Mouse (Mus musculus): ENCODE measurements around the gene Rpl7l1. TPM values are rescaled to one million over a fixed set of nuclear protein-coding genes. Genes with fewer than 3 reads are reported as not detected.

Gene Rpl7l1
- total and polyA plus RNA-seq, 2 experiments from 2014 or later: 39.8 to 72.1 TPM

DNA sequence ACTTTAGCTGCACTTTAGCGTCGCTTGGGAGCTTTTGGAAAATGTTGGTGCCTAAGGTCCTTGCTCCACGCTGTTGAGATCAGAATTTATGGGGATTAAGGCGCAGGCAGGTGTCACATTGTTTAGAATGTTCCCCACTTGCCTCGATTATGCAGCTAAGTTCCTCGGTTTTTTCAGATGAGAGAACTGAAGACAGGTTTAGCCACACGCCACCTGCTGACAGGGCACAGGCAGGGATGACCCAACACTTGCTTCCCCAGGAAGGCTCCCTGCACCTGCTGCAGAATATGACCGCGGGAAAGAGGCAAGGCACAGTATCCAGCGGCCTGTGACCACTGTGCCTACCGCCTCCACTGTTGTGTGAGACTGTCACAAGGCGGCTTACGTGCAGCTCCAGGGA is 33.8 kb upstream of the Rpl7l1 start:
- Histone ChIP-seq H3K4me1 (ENCODE audit: insufficient read depth, low read length) (no peaks in the 10 kb centered on the region), H3K4me2 (ENCODE audit: low read depth, low read length) (no peak overlapping the region), H3K36me3 (ENCODE audit: insufficient read depth, low read length) (peaks cover 35% of the 10 kb centered on the region), H3K9ac (replicated peaks; ENCODE audit: low read length) (no peak overlapping the region), H3K4me3 (ENCODE audit: low read length) (no peak overlapping the region), H3K27ac (no peak overlapping the region), H3K9me3 (ENCODE audit: low read length) (no peaks in the 10 kb centered on the region), H3K27me3 (ENCODE audit: insufficient read depth, low read length) (no peaks in the 10 kb centered on the region)
- WGBS: 78% methylated on average over 13 of the region's 13 CpGs
- DNase-seq (ENCODE audit: low spot score) (no peak), ATAC-seq (no peak)
- no peak for TF ChIP-seq CTCF (IDR thresholded peaks at IDR 0.05; ENCODE audit: low read depth)

DNA sequence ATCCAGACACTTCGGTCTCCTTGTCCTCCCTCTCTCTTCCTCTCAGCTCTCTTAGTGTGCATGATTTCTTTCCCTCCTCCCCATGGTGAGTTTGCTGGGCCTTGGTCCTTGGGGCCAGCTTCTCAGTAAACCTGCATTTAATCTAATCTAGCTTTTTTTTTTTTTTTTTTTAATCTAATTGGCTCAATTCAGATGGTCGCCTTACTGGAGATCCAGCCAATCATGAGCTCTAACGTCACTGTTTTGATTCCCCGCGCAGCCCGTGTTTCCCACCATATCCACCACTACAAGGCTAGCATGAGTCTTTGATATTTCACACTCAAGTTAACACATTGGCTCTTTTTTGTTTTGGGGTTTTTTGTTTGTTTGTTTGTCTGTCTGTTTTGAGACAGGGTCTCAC is 32.0 kb upstream of the Rpl7l1 start:
- no peaks in the 10 kb centered on the region for H3K27me3 ChIP-seq (ENCODE audit: insufficient read depth, low read length)
- WGBS: 90% methylated on average over 6 of the region's 6 CpGs

GRCm38 (mm10) chr17:46813637-46814036 is 31.2 kb upstream of the Rpl7l1 start:
- no peak overlapping the region for H3K27ac ChIP-seq
- peaks cover 37% of the 10 kb centered on the region for H3K36me3 ChIP-seq (ENCODE audit: insufficient read depth, low read length)
- no peaks in the 10 kb centered on the region for H3K9me3 ChIP-seq (ENCODE audit: low read length)
- WGBS: 88% methylated on average over 8 of the region's 8 CpGs
- no peaks in the 10 kb centered on the region for H3K4me1 ChIP-seq (ENCODE audit: insufficient read depth, low read length)
- H3K9ac ChIP-seq (replicated peaks; ENCODE audit: low read length): no peak overlapping the region
- H3K4me3 ChIP-seq (ENCODE audit: low read length): no peak overlapping the region
- DNase-seq (ENCODE audit: low spot score) (no peak), ATAC-seq (no peak)
- no peak overlapping the region for H3K4me2 ChIP-seq (ENCODE audit: low read depth, low read length)
- TF ChIP-seq CTCF (IDR thresholded peaks at IDR 0.05; ENCODE audit: low read depth): no peak
- no peaks in the 10 kb centered on the region for H3K27me3 ChIP-seq (ENCODE audit: insufficient read depth, low read length)

More for the DNA sequence above, 32.0 kb upstream of the Rpl7l1 start:
- ATAC-seq (no peak), DNase-seq (ENCODE audit: low spot score) (no peak)
- Histone ChIP-seq H3K4me1 (ENCODE audit: insufficient read depth, low read length) (no peaks in the 10 kb centered on the region), H3K4me3 (ENCODE audit: low read length) (no peak overlapping the region), H3K36me3 (ENCODE audit: insufficient read depth, low read length) (peaks cover 37% of the 10 kb centered on the region), H3K9ac (replicated peaks; ENCODE audit: low read length) (no peak overlapping the region), H3K9me3 (ENCODE audit: low read length) (no peaks in the 10 kb centered on the region), H3K4me2 (ENCODE audit: low read depth, low read length) (no peak overlapping the region), H3K27ac (no peak overlapping the region)
- TF ChIP-seq CTCF (IDR thresholded peaks at IDR 0.05; ENCODE audit: low read depth): no peak

- H3K27ac ChIP-seq: no peak overlapping the region
- H3K4me1 ChIP-seq (ENCODE audit: insufficient read depth, low read length): no peaks in the 10 kb centered on the region
- H3K4me3 ChIP-seq (ENCODE audit: low read length): no peak overlapping the region
- H3K9ac ChIP-seq (replicated peaks; ENCODE audit: low read length): no peak overlapping the region
- H3K36me3 ChIP-seq (ENCODE audit: insufficient read depth, low read length): peaks cover 47% of the 10 kb centered on the region
- no peaks in the 10 kb centered on the region for H3K9me3 ChIP-seq (ENCODE audit: low read length)
- ATAC-seq: no peak
- DNase-seq (ENCODE audit: low spot score): no peak
- no peaks in the 10 kb centered on the region for H3K27me3 ChIP-seq (ENCODE audit: insufficient read depth, low read length)
- WGBS: 96% methylated on average over 1 of the region's 1 CpGs
- TF ChIP-seq CTCF (IDR thresholded peaks at IDR 0.05; ENCODE audit: low read depth): no peak
- H3K4me2 ChIP-seq (ENCODE audit: low read depth, low read length): no peak overlapping the region
These were observed 30.0 kb upstream of the Rpl7l1 start for GRCm38 (mm10) chr17:46812442-46812841.

DNA sequence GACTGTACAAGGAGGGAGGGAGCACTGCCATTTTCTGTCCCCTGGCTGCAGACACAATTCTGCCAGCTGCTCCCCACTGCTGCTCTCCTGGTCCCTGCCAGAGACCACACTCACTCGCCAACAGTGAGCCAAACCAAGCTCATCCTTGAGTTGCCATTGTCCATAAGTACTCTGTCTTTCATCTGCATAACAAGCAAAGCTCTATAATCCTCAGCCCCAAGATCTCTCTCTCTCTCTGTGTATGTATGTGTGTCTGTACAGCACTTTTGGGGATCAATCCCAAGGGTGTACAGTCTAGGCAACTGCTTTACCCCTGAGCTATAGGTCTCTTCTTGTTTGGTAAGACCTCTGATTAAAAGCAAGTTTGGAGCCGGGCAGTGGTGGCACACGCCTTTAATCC is 28.2 kb upstream of the Rpl7l1 start:
- H3K4me1 ChIP-seq (ENCODE audit: insufficient read depth, low read length): no peaks in the 10 kb centered on the region
- H3K36me3 ChIP-seq (ENCODE audit: insufficient read depth, low read length): peaks cover 62% of the 10 kb centered on the region
- no peak overlapping the region for H3K27ac ChIP-seq
- no peak for TF ChIP-seq CTCF (IDR thresholded peaks at IDR 0.05; ENCODE audit: low read depth)
- H3K4me3 ChIP-seq (ENCODE audit: low read length): no peak overlapping the region
- WGBS: 91% methylated on average over 3 of the region's 3 CpGs
- no peak overlapping the region for H3K9ac ChIP-seq (replicated peaks; ENCODE audit: low read length)
- no peak overlapping the region for H3K4me2 ChIP-seq (ENCODE audit: low read depth, low read length)
- DNase-seq (ENCODE audit: low spot score) (no peak), ATAC-seq (no peak)
- H3K9me3 ChIP-seq (ENCODE audit: low read length): no peaks in the 10 kb centered on the region
- H3K27me3 ChIP-seq (ENCODE audit: insufficient read depth, low read length): no peaks in the 10 kb centered on the region

- H3K9ac ChIP-seq (replicated peaks; ENCODE audit: low read length): no peak overlapping the region
- H3K4me1 ChIP-seq (ENCODE audit: insufficient read depth, low read length): no peaks in the 10 kb centered on the region
- peaks cover 62% of the 10 kb centered on the region for H3K36me3 ChIP-seq (ENCODE audit: insufficient read depth, low read length)
- DNase-seq (ENCODE audit: low spot score): no peak
- H3K27me3 ChIP-seq (ENCODE audit: insufficient read depth, low read length): no peaks in the 10 kb centered on the region
- 81% methylated on average over 6 of the region's 6 CpGs for WGBS
- no peak overlapping the region for H3K4me3 ChIP-seq (ENCODE audit: low read length)
- H3K4me2 ChIP-seq (ENCODE audit: low read depth, low read length): no peak overlapping the region
- no peak for TF ChIP-seq CTCF (IDR thresholded peaks at IDR 0.05; ENCODE audit: low read depth)
- H3K9me3 ChIP-seq (ENCODE audit: low read length): no peaks in the 10 kb centered on the region
- H3K27ac ChIP-seq: no peak overlapping the region
- no peak for ATAC-seq
These were observed 26.8 kb upstream of the Rpl7l1 start for GRCm38 (mm10) chr17:46809131-46809830.

GRCm38 (mm10) chr17:46808376-46808775 is 25.9 kb upstream of the Rpl7l1 start:
- H3K4me1 ChIP-seq (ENCODE audit: insufficient read depth, low read length): no peaks in the 10 kb centered on the region
- H3K4me3 ChIP-seq (ENCODE audit: low read length): no peak overlapping the region
- H3K27ac ChIP-seq: no peak overlapping the region
- ATAC-seq (no peak), DNase-seq (ENCODE audit: low spot score) (no peak)
- no peak overlapping the region for H3K9ac ChIP-seq (replicated peaks; ENCODE audit: low read length)
- TF ChIP-seq CTCF (IDR thresholded peaks at IDR 0.05; ENCODE audit: low read depth): no peak
- WGBS: 87% methylated on average over 10 of the region's 10 CpGs
- H3K36me3 ChIP-seq (ENCODE audit: insufficient read depth, low read length): peaks cover 57% of the 10 kb centered on the region
- no peaks in the 10 kb centered on the region for H3K27me3 ChIP-seq (ENCODE audit: insufficient read depth, low read length)
- no peak overlapping the region for H3K4me2 ChIP-seq (ENCODE audit: low read depth, low read length)
- H3K9me3 ChIP-seq (ENCODE audit: low read length): no peaks in the 10 kb centered on the region
